19 mouse cellular contexts compared by ENCODE assay signal in genomic region chr1:27503807-27504206, GRCm38 (mm10).
DNase-seq lines count a peak whose midpoint lies in the region.
"Had no signal": no experiment of that assay in that cellular context is flagged by ENCODE, and none has a peak within 500 bp of the region (broad histone marks: within the 10 kb centered on the region; RNA-seq: fewer than 3 reads in every experiment).

No protein-coding gene starts in this region.

- intact Hi-C loops in left cerebral cortex, postnatal 25 days (cut with DNase I) = no loop called here

- peak; percentile 4 to 35 for DNase-seq in frontal cortex, postnatal 36 days (ENCODE audit: low spot score in 2 of 2)
- DNase-seq in frontal cortex, postnatal 25 days (ENCODE audit: low spot score in 2 of 2) = no peak
- DNase-seq in left cerebral cortex, postnatal 25 days (ENCODE audit: low spot score in 2 of 2) = peak; percentile 12 to 61
- DNase-seq in left cerebral cortex, adult 8-10 months (ENCODE audit: low spot score in 2 of 2) = no peak
- peak; percentile 26 to 32 for DNase-seq in right cerebral cortex, postnatal 10 days (ENCODE audit: low spot score in 2 of 2)
- DNase-seq in right cerebral cortex, postnatal 36 days (ENCODE audit: low spot score in 2 of 2) = no peak
- peak; percentile 35 for DNase-seq in telencephalon, adult 2 months (ENCODE audit: low read depth, low spot score)
- DNase-seq: adrenal gland, postnatal 10 days; adrenal gland, postnatal 36 days; B cell, adult 2 months; cerebellum, adult 11 months; cerebellum, adult 2 months; cerebellum, adult 9-11 months; cerebellum, postnatal 25 days; gastrocnemius, postnatal 10 days; gastrocnemius, postnatal 36 days; heart, adult 2 months; heart, postnatal 14 days; heart, postnatal 4 days had no signal

Comparison
In these comparisons a context has a peak if more than half of its experiments do, and no peak if none do; other contexts are left out.
1. DNase-seq: peak in frontal cortex, postnatal 36 days (2 of 2), left cerebral cortex, postnatal 25 days (2 of 2), right cerebral cortex, postnatal 10 days (2 of 2) and telencephalon, adult 2 months (single experiment); none in frontal cortex, postnatal 25 days (0 of 2), left cerebral cortex, adult 8-10 months (0 of 2) and right cerebral cortex, postnatal 36 days (0 of 2).